Mouse (Mus musculus) adrenal gland, postnatal 36 days (tissue): ENCODE results near the gene Aldh9a1. TPM values are rescaled to one million over a fixed set of nuclear protein-coding genes. Genes with fewer than 3 reads are reported as not detected.

ENCODE experiments used
- DNase-seq, 2 experiments: peaks; one replicate each; pipeline ENCODE4 v3.0.0; 2021; ENCODE audit warnings: mixed read lengths in 1 of 2
- total RNA-seq, 2 experiments: library from RNA; stranded (reverse); gene quantifications; 2 replicates each; pipeline ENCODE4 v1.2.3; 2021

The Aldh9a1 gene
- total RNA-seq, 2 experiments from 2014 or later: 63.5 to 87.4 TPM

GRCm38 (mm10) chr1:167384156-167384555, 34.4 kb downstream of the Aldh9a1 start:
- DNase-seq: no peak

GRCm38 (mm10) chr1:167385211-167385610, 35.4 kb downstream of the Aldh9a1 start:
- DNase-seq: no peak

DNA sequence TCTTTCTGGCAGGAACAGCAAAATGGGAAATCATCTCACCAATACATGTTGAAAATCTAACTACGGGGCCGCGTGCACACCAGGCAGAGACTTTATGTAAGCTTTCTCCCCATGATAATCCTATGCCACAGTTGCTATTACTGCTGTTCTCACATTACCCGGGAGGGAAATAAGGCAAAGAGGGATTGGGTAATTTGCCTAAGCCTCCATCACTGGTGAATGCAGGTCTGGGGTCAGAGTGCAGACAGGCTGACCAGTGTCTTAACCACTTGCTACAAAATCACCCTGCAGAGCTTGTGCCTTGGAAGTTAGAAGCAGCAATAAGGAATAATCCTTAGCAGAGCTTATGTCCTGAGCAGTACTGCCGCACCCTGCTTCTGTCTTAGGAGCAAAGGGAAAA, 35.8 kb downstream of the Aldh9a1 start:
- DNase-seq: no peak

- DNase-seq: no peak
Measured at GRCm38 (mm10) chr1:167386466-167386865, 36.7 kb downstream of the Aldh9a1 start.

- peak; percentile 70 to 76 for DNase-seq
Measured at GRCm38 (mm10) chr1:167387310-167387709, 37.5 kb downstream of the Aldh9a1 start.

GRCm38 (mm10) chr1:167387796-167388195, 38.0 kb downstream of the Aldh9a1 start:
- DNase-seq: no peak

GRCm38 (mm10) chr1:167388571-167388970, 38.8 kb downstream of the Aldh9a1 start:
- peak in 1 of 2 experiments; percentile 13 for DNase-seq

- DNase-seq: no peak
Measured at GRCm38 (mm10) chr1:167389584-167389983, 39.8 kb downstream of the Aldh9a1 start.

- DNase-seq: no peak
Measured at GRCm38 (mm10) chr1:167390381-167390780, 40.6 kb downstream of the Aldh9a1 start.

GRCm38 (mm10) chr1:167391241-167391640, 41.5 kb downstream of the Aldh9a1 start:
- no peak for DNase-seq

DNA sequence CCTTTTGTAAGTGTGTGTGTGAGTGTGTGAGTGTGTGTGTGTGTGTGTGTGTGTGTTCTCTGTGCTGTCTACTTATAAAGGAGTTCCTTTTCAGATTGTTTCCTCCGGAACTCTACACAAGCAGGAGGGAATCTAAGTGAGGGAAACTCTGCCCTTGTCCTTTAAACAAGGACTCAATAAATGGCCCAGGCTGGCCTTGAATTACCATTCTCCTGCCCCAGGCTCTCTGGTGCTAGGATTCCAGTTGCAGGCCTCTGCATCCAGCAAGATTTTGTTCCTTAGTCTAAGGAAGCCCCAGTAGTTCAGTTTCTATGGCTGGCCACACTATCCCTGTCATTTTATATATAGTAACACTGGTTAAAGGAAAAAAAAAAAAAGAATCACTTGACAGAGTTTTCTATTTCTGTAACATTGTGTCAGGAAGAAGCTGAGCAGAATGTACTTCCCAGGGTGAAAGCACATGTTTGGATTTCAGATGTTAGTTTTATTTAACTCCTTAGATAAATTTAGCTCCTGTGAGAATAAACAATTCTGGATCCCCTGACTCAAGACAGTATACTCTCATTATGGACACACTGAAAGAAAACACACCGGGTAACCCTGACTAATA, 42.3 kb downstream of the Aldh9a1 start:
- DNase-seq: peak; percentile 46 to 57

DNA sequence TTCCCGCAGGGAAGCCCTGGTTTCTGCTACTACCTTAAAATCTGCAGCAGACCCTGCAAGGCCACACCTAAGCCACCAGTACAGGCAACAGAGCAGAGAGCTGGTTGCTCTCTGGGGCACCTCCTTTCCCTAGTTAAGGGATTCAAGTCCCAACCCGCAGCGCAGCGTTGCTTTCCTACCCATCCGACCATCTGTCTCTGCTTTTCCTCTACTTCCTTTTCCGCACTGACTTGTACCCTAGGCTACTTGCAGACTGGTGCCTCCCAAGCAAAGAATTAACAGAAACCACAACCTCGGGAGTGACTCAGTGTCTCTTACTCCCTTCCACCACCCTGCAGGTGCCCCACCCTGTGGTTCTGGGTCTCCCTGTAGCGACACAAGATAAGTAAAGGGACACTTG, 42.9 kb downstream of the Aldh9a1 start:
- DNase-seq: peak; percentile 15 to 34

GRCm38 (mm10) chr1:167393281-167393680, 43.5 kb downstream of the Aldh9a1 start:
- no peak for DNase-seq

DNA sequence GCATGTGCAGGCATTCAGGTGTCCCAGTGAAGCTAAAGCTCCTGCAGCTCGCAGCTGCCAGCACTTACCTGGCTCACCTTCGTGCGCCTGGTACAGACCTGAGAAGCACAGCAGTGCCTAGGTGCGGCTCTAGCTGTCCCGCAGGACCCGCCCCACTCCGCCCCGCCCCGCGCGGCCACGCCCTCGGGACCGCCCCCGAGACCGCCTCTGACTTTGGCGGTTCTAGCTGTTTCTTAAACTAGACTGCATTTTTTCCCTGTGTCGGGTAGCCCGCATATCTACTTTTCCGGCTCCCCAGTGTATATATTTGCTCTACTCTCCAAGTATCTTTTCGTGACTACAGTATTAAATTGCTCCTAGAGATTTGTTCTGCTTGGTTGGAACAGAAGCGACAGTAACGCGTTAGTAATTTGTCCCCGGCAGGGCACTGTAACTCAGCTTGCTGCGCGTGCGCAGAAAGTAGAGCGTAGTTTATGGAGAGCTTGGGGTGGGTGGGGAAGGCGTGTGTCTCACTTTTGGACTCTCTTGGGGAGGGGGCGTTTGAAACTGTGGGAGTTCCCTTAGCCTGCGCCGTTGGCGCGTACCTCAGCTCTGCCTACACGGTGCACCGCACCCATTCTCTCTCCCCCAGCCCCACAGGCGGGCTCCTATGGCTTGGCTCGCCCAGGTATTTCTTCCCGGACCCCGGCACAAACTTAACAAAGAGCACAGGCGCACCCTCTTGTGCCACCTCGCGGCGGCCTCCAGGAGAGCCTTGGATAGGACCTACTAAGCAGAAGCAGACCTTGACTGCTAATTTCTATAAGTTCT, 44.1 kb downstream of the Aldh9a1 start, which contains the start of gene Mgst3:
Mgst3 (minus strand) TSS at position 159 of the 810 bp plus-strand sequence.
- DNase-seq: peak; percentile 96 to 98

DNA sequence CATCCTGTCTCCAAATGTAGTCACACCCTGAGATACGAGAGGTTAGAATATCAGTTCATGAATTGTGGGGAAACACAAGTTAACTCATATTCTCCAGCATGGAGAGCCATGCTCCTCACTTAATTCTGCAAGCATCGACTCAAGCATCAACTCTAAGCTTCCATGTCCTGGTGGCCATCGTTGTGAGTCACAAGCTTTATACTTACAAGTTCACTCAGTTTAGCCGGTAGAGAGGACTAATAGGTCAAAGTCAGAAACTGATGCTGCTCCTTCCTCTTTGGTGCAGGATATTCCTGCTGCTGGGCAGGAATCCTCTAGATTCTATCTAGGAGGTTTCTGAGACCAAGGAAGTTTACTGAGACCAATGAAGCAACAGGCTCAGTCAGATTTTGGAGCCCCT, 55.4 kb downstream of the Aldh9a1 start:
- DNase-seq: no peak

DNA sequence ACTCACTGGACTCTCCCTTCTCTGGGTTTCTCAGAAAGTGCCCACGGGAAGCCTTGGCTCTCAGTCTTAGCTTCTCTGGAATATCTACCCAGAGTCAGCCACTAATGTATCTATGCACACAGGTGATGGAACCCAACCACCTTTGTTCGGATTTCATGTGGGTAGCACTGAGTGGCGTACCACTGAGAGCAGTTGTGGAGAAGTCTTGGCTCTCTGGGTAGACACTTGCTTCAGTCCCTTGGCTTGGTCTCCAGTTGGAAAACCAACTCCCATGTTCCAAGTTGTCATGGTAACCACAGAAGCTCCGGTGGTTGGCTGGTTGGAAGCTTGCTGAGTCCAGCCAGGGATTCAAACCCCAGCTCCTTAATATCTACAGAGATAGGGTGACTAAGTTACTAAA, 59.8 kb downstream of the Aldh9a1 start:
- no peak for DNase-seq

- no peak for DNase-seq
Measured at GRCm38 (mm10) chr1:167411991-167412715, 62.4 kb downstream of the Aldh9a1 start.

GRCm38 (mm10) chr1:167414846-167415245, 65.1 kb downstream of the Aldh9a1 start:
- DNase-seq: peak; percentile 73 to 76
